Mouse (Mus musculus): ENCODE measurements at regions not wholly inside any gene's neighbourhood (a gene's known extent, or its start where the extent isn't known, plus 50 kb on each side); places are given as distances from the start of the nearest gene placed in this dataset.

DNA sequence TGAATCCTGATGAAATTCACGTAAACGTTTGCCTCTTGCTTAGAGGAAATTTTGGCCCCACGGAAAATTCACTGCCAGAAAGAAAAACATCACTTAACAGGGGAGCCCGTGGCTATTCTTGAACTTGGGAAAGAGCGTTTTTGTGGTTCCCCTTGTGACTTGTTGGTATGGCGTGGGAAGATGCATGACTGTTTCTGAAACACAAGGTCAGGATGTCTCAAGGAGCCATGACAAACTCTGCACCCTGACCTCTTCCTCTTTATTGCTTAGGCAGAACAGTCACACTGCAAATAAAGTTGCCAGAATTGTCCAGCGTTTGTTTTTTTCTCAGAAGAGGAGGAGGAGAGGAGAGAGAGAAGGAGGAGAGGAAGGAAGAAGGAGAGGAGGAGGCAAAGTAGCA, 164.3 kb upstream of the Slc7a11 start:
- TF ChIP-seq CTCF (conservative IDR thresholded peaks at IDR 0.05; ENCODE audit: low read length), result no peak
- TF ChIP-seq NANOG (IDR thresholded peaks at IDR 0.05; ENCODE audit: borderline replicate concordance, low read length), result no peak

Measured in E14TG2a.4 (cell line).